Mouse (Mus musculus) brain, embryonic 14.5 days (tissue): ENCODE measurements around the gene Alyref. TPM values are rescaled to one million over a fixed set of nuclear protein-coding genes. Genes with fewer than 3 reads are reported as not detected.

ENCODE experiments used
- DNase-seq: peaks from one replicate; pipeline ENCODE4 v3.0.0-alpha.2; 2011; ENCODE audit warnings: low read depth
- CTCF ChIP-seq: fragments of 200-500 bp; IDR thresholded peaks from 2 replicates; pipeline ENCODE4 v1.5.1; 2012; ENCODE audit warnings: inconsistent platforms, mild to moderate bottlenecking, moderate library complexity, borderline replicate concordance; ENCODE audit not compliant: insufficient read depth, insufficient read length; ENCODE audit errors: extremely low read depth
- POLR2A ChIP-seq: fragments of 200-500 bp; IDR thresholded peaks from 2 replicates; pipeline ENCODE4 v1.6.1; 2012; ENCODE audit warnings: mild to moderate bottlenecking, inconsistent platforms, borderline replicate concordance; ENCODE audit not compliant: poor library complexity, insufficient read depth, insufficient read length, severe bottlenecking; ENCODE audit errors: extremely low read depth
- polyA plus RNA-seq: library from polyadenylated mRNA; depleted of rRNA; stranded (reverse); fragments of >200 nt; gene quantifications from 2 replicates; pipeline ENCODE4 v1.2.3, GENCODE M21; 2012; rRNA removed

Gene Alyref
- polyA plus RNA-seq, 1 experiment = 86.8 TPM

GRCm38 (mm10) chr11:120548214-120548613 lies 50.0 kb downstream of the Alyref start:
- TF ChIP-seq POLR2A (no peak), CTCF (no peak)
- DNase-seq = no peak

GRCm38 (mm10) chr11:120547469-120547868 lies 50.7 kb downstream of the Alyref start:
- TF ChIP-seq CTCF = no peak
- TF ChIP-seq POLR2A = no peak
- DNase-seq = peak; percentile 6

GRCm38 (mm10) chr11:120545964-120546363 lies 52.2 kb downstream of the Alyref start:
- no peak for DNase-seq
- TF ChIP-seq POLR2A = no peak
- TF ChIP-seq CTCF = no peak

GRCm38 (mm10) chr11:120542376-120542775 lies 55.8 kb downstream of the Alyref start:
- no peak for DNase-seq
- TF ChIP-seq CTCF (no peak), POLR2A (no peak)

Other genes with a start within 250 kb of the Alyref start
- gene Actg1, start 249.8 kb downstream of the Alyref start, polyA plus RNA-seq = 1,716 and 3,108 TPM in 2 replicates
- gene Fscn2, start 236.8 kb downstream of the Alyref start, polyA plus RNA-seq = 0.95 and 0.96 TPM in 2 replicates
- gene Faap100, start 219.6 kb downstream of the Alyref start, polyA plus RNA-seq = 114 and 122 TPM in 2 replicates
- gene Nploc4, start 160.7 kb downstream of the Alyref start, polyA plus RNA-seq = 62.6 and 63.2 TPM in 2 replicates
- 0.04 and 0.10 TPM in 2 replicates for gene Tspan10, start 155.7 kb downstream of the Alyref start, polyA plus RNA-seq
- 0.34 and 0.53 TPM in 2 replicates for gene Pde6g, start 144.9 kb downstream of the Alyref start, polyA plus RNA-seq
- 7.1 and 12.2 TPM in 2 replicates for gene Oxld1, start 140.3 kb downstream of the Alyref start, polyA plus RNA-seq
- gene Ccdc137, start 140.2 kb downstream of the Alyref start, polyA plus RNA-seq = 24.2 and 35.7 TPM in 2 replicates
- gene Arl16, start 130.8 kb downstream of the Alyref start, polyA plus RNA-seq = 42.4 and 45.8 TPM in 2 replicates
- 96.3 and 107 TPM in 2 replicates for gene Mrpl12, start 113.8 kb downstream of the Alyref start, polyA plus RNA-seq
- 40.6 and 57.3 TPM in 2 replicates for gene Slc25a10, start 106.5 kb downstream of the Alyref start, polyA plus RNA-seq
- gene Gcgr, start 67.7 kb downstream of the Alyref start, polyA plus RNA-seq = 0.32 and 0.36 TPM in 2 replicates
- gene Mcrip1, start 48.6 kb downstream of the Alyref start, polyA plus RNA-seq = 204 and 253 TPM in 2 replicates
- not detected in 2 replicates for gene Ppp1r27, start 47.2 kb downstream of the Alyref start, polyA plus RNA-seq
- gene P4hb, start 25.1 kb downstream of the Alyref start, polyA plus RNA-seq = 162 and 206 TPM in 2 replicates
- gene Arhgdia, start 16.7 kb downstream of the Alyref start, polyA plus RNA-seq = 540 and 581 TPM in 2 replicates
- 175 and 222 TPM in 2 replicates for gene Anapc11, start 56 bp upstream of the Alyref start, polyA plus RNA-seq
- 0.29 and 0.45 TPM in 2 replicates for gene Npb, start 10.1 kb upstream of the Alyref start, polyA plus RNA-seq
- 229 and 307 TPM in 2 replicates for gene Pcyt2, start 19.6 kb upstream of the Alyref start, polyA plus RNA-seq
- 59.4 and 85.8 TPM in 2 replicates for gene Sirt7, start 26.9 kb upstream of the Alyref start, polyA plus RNA-seq
- gene Mafg, start 35.2 kb upstream of the Alyref start, polyA plus RNA-seq = 57.4 and 57.6 TPM in 2 replicates
- 19.9 and 26.8 TPM in 2 replicates for gene Pycr1, start 45.4 kb upstream of the Alyref start, polyA plus RNA-seq
- gene Myadml2, start 49.8 kb upstream of the Alyref start, polyA plus RNA-seq = 0.35 and 0.51 TPM in 2 replicates
- gene Notum, start 62.8 kb upstream of the Alyref start, polyA plus RNA-seq = 1.7 and 2.7 TPM in 2 replicates
- 83.0 and 90.3 TPM in 2 replicates for gene Aspscr1, start 74.6 kb upstream of the Alyref start, polyA plus RNA-seq
- gene Cenpx, start 115.4 kb upstream of the Alyref start, polyA plus RNA-seq = 59.7 and 89.6 TPM in 2 replicates
- 97.6 and 128 TPM in 2 replicates for gene Lrrc45, start 115.6 kb upstream of the Alyref start, polyA plus RNA-seq
- 425 and 438 TPM in 2 replicates for gene Rac3, start 123.1 kb upstream of the Alyref start, polyA plus RNA-seq
- 8.6 and 11.8 TPM in 2 replicates for gene Dcxr, start 128.9 kb upstream of the Alyref start, polyA plus RNA-seq
- gene Cbr2, start 133.7 kb upstream of the Alyref start, polyA plus RNA-seq = 0.53 and 0.66 TPM in 2 replicates
- gene Hmga1b, start 164.4 kb upstream of the Alyref start, polyA plus RNA-seq = 0.76 and 1.9 TPM in 2 replicates
- 117 and 119 TPM in 2 replicates for gene Rfng, start 185.8 kb upstream of the Alyref start, polyA plus RNA-seq
- gene Gps1, start 185.9 kb upstream of the Alyref start, polyA plus RNA-seq = 277 and 337 TPM in 2 replicates
- gene Dus1l, start 198.0 kb upstream of the Alyref start, polyA plus RNA-seq = 38.9 and 43.9 TPM in 2 replicates
- gene Fasn, start 226.2 kb upstream of the Alyref start, polyA plus RNA-seq = 298 and 471 TPM in 2 replicates